ENCODE assay signal across 29 mouse cellular contexts in the genomic region with DNA sequence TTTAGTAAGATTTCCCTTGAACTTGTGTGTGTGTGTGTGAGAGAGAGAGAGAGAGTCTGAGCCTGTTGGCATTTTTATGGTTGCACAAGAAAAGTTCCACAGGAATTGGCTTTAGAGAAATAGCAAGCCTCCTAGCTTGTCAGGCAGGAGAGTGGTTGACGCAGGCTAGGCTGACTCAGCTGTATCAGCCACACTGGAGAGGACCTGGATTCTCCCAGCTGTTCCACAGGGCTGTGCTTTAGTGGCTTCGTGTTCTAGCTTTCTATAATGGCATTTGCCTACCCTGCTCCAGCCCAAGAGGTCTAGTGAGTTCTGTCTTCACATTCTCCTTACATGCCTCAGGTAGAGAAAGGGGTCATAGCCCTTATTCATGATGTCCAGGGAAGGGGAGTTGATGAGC. TPM values are rescaled to one million over a fixed set of nuclear protein-coding genes. Genes with fewer than 3 reads are reported as not detected.
A peak's percentile ranks its signal among the peaks of the same experiment; 100 is the strongest.
DNase-seq lines count a peak whose midpoint lies in the region; TF ChIP-seq lines count a peak whose summit lies in the region.
"Had no signal": no experiment of that assay in that cellular context is flagged by ENCODE, and none has a peak within 500 bp of the region (broad histone marks: within the 10 kb centered on the region; RNA-seq: fewer than 3 reads in every experiment).

No protein-coding gene starts in this region.

- H3K36me3 ChIP-seq in myocyte (ENCODE audit: control insufficient read depth, insufficient read depth) = no peaks in the 10 kb centered on the region
- H3K36me3 ChIP-seq: embryonic facial prominence, embryonic 10.5 days; forebrain, embryonic 12.5 days; forebrain, embryonic 15.5 days; heart, embryonic 10.5 days; heart, embryonic 13.5 days had no signal

- H3K27me3 ChIP-seq in myocyte (ENCODE audit: control insufficient read depth, insufficient read depth, insufficient read length) = peaks cover 4% of the 10 kb centered on the region
- H3K27me3 ChIP-seq: embryonic facial prominence, embryonic 13.5 days; forebrain, embryonic 12.5 days; forebrain, embryonic 15.5 days had no signal

- no peak overlapping the region for H3K4me3 ChIP-seq in layer of hippocampus, adult 2 months
- H3K4me3 ChIP-seq in myocyte = no peak overlapping the region
- H3K4me3 ChIP-seq: embryonic facial prominence, embryonic 10.5 days; embryonic facial prominence, embryonic 13.5 days; erythroblast, embryonic 14.5 days; forebrain, embryonic 12.5 days; forebrain, embryonic 15.5 days; heart, adult 2 months; heart, embryonic 10.5 days; heart, embryonic 13.5 days had no signal

- no peak overlapping the region for H3K4me2 ChIP-seq in myocyte (ENCODE audit: low read depth)
- H3K4me2 ChIP-seq: embryonic facial prominence, embryonic 13.5 days; forebrain, embryonic 12.5 days; forebrain, embryonic 15.5 days; heart, embryonic 13.5 days; hindbrain, embryonic 14.5 days had no signal

- H3K27ac ChIP-seq in layer of hippocampus, adult 2 months = peak overlapping the region; percentile 14; the same call in 1 of the 2 replicates
- H3K27ac ChIP-seq: embryonic facial prominence, embryonic 10.5 days; embryonic facial prominence, embryonic 13.5 days; forebrain, embryonic 12.5 days; forebrain, embryonic 15.5 days; heart, adult 2 months; heart, embryonic 10.5 days; heart, embryonic 13.5 days; hindbrain, embryonic 14.5 days; hindbrain, postnatal 0 days had no signal

- no peak for TF ChIP-seq CTCF in layer of hippocampus, adult 2 months (conservative IDR thresholded peaks at IDR 0.05)

- H3ac ChIP-seq in myocyte (ENCODE audit: control insufficient read depth, insufficient read length) = no peak overlapping the region

- no peak for TF ChIP-seq POLR2A in myocyte (IDR thresholded peaks at IDR 0.05; ENCODE audit: insufficient read length, low read depth)

- no peaks in the 10 kb centered on the region for H3K79me2 ChIP-seq in myocyte (ENCODE audit: control insufficient read depth, insufficient read depth)

- DNase-seq in adrenal gland, postnatal 36 days = peak; percentile 37 to 38
- no peak for DNase-seq in adrenal gland, adult (ENCODE audit: inconsistent age in 2 of 2, low spot score in 1 of 2)
- DNase-seq in layer of hippocampus, adult 2 months (ENCODE audit: low spot score in 2 of 2) = no peak
- DNase-seq in layer of hippocampus, adult 18-20 months (ENCODE audit: low spot score in 2 of 2) = no peak
- peak; percentile 76 for DNase-seq in brain, adult 2 months (ENCODE audit: low read depth, low spot score)
- no peak for DNase-seq in spleen, postnatal 4 days (ENCODE audit: low spot score in 2 of 2)
- DNase-seq: cerebellum, adult 11-12 months; cerebellum, adult 8-10 months; cerebellum, postnatal 10 days; cerebellum, postnatal 36 days; embryo, embryonic 11 days; gastrocnemius, postnatal 36 days; heart, adult 2 months; heart, postnatal 14 days; heart, postnatal 4 days had no signal

TF ChIP-seq in myocyte, 11 proteins besides CTCF, POLR2A, EP300 and RAD21:
- TF ChIP-seq REST (IDR thresholded peaks at IDR 0.05; ENCODE audit: insufficient read depth, insufficient read length) (no peak), MYOG (IDR thresholded peaks at IDR 0.05; ENCODE audit: control insufficient read depth in 1 of 3, insufficient read depth in 1 of 3, insufficient read length in 2 of 3, low read depth in 2 of 3) (peak in 2 of 3 experiments; percentile 59 to 60), MAX (IDR thresholded peaks at IDR 0.05; ENCODE audit: low read depth) (no peak), USF1 (IDR thresholded peaks at IDR 0.05; ENCODE audit: low read depth) (no peak), TCF3 (IDR thresholded peaks at IDR 0.05; ENCODE audit: insufficient read length, low read depth) (no peak), SRF (IDR thresholded peaks at IDR 0.05; ENCODE audit: control insufficient read depth, insufficient read length, low read depth) (no peak), CEBPB (IDR thresholded peaks at IDR 0.05; ENCODE audit: insufficient read depth, poor library complexity, severe bottlenecking) (no peak), MYOD1 (IDR thresholded peaks at IDR 0.05; ENCODE audit: control insufficient read depth in 1 of 3, insufficient read length in 2 of 3, low read depth in 2 of 3) (peak in 2 of 3 experiments; percentile 5 to 56), POLR2AphosphoS2 (IDR thresholded peaks at IDR 0.05; ENCODE audit: insufficient read length, low read depth) (no peak), TCF12 (IDR thresholded peaks at IDR 0.05; ENCODE audit: insufficient read depth, poor library complexity, severe bottlenecking) (no peak), E2F4 (IDR thresholded peaks at IDR 0.05; ENCODE audit: insufficient read depth) (no peak)

RNA-seq across cellular contexts. Expression of a gene that starts 13.7 kb away (rescaled TPM):
- 10 to 100 TPM; 88.4 to 88.6 TPM for total RNA-seq in adrenal gland, postnatal 36 days (2021)
- total RNA-seq in layer of hippocampus, adult 2 months (2021) = 100 to 1,000 TPM; 127 to 140 TPM
- 100 to 1,000 TPM; 122 to 133 TPM for total RNA-seq in layer of hippocampus, adult 18-20 months (2021)
- 0.79 TPM for polyA plus RNA-seq in myocyte (2012; fragmentation: generic; extraction: Trizol)
- total RNA-seq: granulocyte monocyte progenitor cell, adult 5-6 weeks; MEL had no signal
- polyA plus RNA-seq: C2C12; CD4-positive, CD25-positive, alpha-beta regulatory T cell, adult 4 months; erythroblast, embryonic 14.5 days had no signal

Comparison
In these comparisons a context has a peak if more than half of its experiments do, and no peak if none do; other contexts are left out.
1. DNase-seq: peak in adrenal gland, postnatal 36 days (2 of 2) and brain, adult 2 months (single experiment); none in adrenal gland, adult (0 of 2), layer of hippocampus, adult 2 months (0 of 2), layer of hippocampus, adult 18-20 months (0 of 2) and spleen, postnatal 4 days (0 of 2).